Mouse (Mus musculus) midbrain, embryonic 11.5 days (tissue): ENCODE data around the gene Gm3055. TPM values are rescaled to one million over a fixed set of nuclear protein-coding genes. Genes with fewer than 3 reads are reported as not detected.
"Not testable (repeated sequence)": the region's sequence is repeated elsewhere in the genome, so short reads cannot be mapped to it uniquely, and the experiment has no call there.

Experiments
- ATAC-seq: fragments of 200-750 bp; cut with Nextera tagmentation; 2 replicates; pipeline ENCODE4 v1.8.0; 2017; ENCODE audit warnings: moderate TSS enrichment, moderate library complexity; ENCODE audit not compliant: low FRiP score
- DNase-seq: peaks from one replicate; pipeline ENCODE4 v3.0.0; 2015; ENCODE audit warnings: low spot score; ENCODE audit errors: missing footprints
- H3K27ac ChIP-seq: fragments of 300-500 bp; sonication (generic); 2 replicates; pipeline ENCODE4 v1.5.1; 2014; ENCODE audit warnings: low read depth, low read length
- H3K27me3 ChIP-seq: fragments of 300-500 bp; sonication (generic); 2 replicates; pipeline ENCODE4 v1.6.1; 2014; ENCODE audit warnings: mild to moderate bottlenecking, low read length, moderate library complexity, mixed read lengths; ENCODE audit not compliant: control insufficient read depth, insufficient read depth
- H3K36me3 ChIP-seq: fragments of 300-500 bp; sonication (generic); 2 replicates; pipeline ENCODE4 v1.6.1; 2014; ENCODE audit warnings: mild to moderate bottlenecking, low read length, moderate library complexity, mixed read lengths; ENCODE audit not compliant: control insufficient read depth, insufficient read depth
- H3K4me1 ChIP-seq: fragments of 300-500 bp; sonication (generic); 2 replicates; pipeline ENCODE4 v1.6.1; 2014; ENCODE audit warnings: low read length; ENCODE audit not compliant: control insufficient read depth, insufficient read depth
- H3K4me2 ChIP-seq: fragments of 300-500 bp; sonication (generic); 2 replicates; pipeline ENCODE4 v1.6.1; 2014; ENCODE audit warnings: mild to moderate bottlenecking, moderate library complexity
- H3K4me3 ChIP-seq: fragments of 300-500 bp; sonication (generic); 2 replicates; pipeline ENCODE4 v1.5.1; 2014; ENCODE audit warnings: low read depth, low read length
- H3K9ac ChIP-seq: fragments of 300-500 bp; sonication (generic); 2 replicates; pipeline ENCODE4 v1.6.1; 2014; ENCODE audit warnings: low read length
- H3K9me3 ChIP-seq: fragments of 300-500 bp; sonication (generic); 2 replicates; pipeline ENCODE4 v1.6.1; 2016; ENCODE audit warnings: low read length; ENCODE audit not compliant: control insufficient read depth
- WGBS: fragments of 180-500 bp; shearing (Covaris S2); extraction: QIAGEN DNeasy Blood & Tissue Kit; methylation state at CpG from one replicate; pipeline ENCODE4 v1.1.7; 2014; 5-methylcytosine and 5-hydroxymethylcytosine counted together
- polyA plus RNA-seq: library from polyadenylated mRNA; unstranded; fragments of >200 nt; fragmentation: Nextera tagmentation; extraction: Ambion mirVana; gene quantifications from 2 replicates; pipeline ENCODE4 v1.2.1, GENCODE M21; 2014

Gene Gm3055
- polyA plus RNA-seq = 17.8 and 20.4 TPM in 2 replicates

DNA sequence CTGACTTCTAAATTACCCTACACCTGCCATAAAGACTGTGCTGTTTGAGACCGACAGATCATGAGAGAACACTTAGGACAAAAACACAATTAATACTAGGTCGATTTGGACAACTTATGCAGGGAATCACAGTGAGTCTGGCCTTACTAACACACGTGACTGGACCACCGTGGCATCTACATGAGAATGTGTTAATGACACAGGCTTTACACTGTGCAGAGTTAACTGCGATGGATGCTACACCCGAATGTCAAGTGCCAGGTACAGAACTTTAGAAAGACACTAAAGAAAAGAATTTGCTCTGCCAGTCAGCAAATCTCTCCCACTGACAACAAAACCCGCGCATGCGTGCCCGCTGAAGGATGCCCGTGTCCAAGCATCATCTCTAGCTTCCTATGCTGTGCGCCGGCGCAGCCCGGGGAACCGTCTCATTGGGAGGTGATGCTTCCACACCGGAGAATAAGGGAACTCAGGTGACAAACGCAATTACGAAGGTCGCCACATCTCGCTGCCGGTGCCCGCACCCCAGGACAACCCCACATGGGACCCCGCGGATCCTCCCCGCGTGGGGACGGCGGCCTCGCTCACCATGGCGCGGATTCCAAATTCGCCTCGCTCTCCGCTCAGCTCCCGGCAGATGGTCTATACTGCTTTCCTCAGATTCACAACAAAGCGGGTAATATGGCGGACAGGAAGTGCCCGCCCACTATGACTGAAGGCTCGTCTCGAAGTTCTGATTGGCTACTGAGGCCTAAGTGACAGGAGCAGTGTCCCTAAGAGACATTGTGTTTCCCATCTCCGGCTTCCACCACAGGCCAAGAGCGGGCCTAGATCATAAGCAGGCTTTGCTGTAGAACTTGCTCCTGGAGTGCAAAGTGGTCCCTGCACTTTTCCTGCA lies at the start of gene Gm3055:
Gm3055 (minus strand) TSS at position 656 of the 898 bp plus-strand sequence.
- peak; percentile 98 for ATAC-seq
- not testable (repeated sequence) for H3K9ac ChIP-seq, DNase-seq, H3K4me3 ChIP-seq, H3K36me3 ChIP-seq, H3K27me3 ChIP-seq, H3K9me3 ChIP-seq, H3K4me1 ChIP-seq, H3K4me2 ChIP-seq, H3K27ac ChIP-seq
- no CpG with 5 or more reads among the region's 43 CpGs for WGBS

DNA sequence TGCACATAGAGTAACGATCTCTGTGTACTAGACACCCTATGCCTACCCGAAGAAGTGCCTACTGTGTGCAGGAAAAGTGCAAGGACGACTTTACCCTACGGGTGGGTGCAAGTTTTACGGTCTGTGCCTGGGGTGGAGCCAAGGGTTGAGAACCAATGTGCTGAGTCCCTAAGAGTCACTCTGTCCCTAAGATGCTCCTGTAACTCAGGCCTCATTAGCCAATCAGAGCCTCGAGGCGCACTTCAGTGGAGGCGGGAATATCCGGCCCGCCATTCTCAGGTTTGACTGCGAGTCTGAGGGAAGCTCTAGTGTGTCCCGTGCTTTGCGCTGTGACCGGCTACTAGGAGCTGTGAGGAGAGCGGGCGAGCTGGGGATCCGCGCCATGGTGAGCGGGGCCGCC lies 40.9 kb upstream of the Gm3055 start, which contains the start of gene Gm4767:
Gm4767 (plus strand) TSS at position 288 of the 400 bp plus-strand sequence.
- not testable (repeated sequence) for H3K27me3 ChIP-seq, H3K4me1 ChIP-seq, H3K4me3 ChIP-seq, H3K36me3 ChIP-seq, DNase-seq, ATAC-seq, H3K4me2 ChIP-seq, H3K9me3 ChIP-seq, H3K27ac ChIP-seq, H3K9ac ChIP-seq
- WGBS = 45% methylated on average over 10 of the region's 20 CpGs

- H3K4me3 ChIP-seq, H3K27ac ChIP-seq, H3K9me3 ChIP-seq, H3K36me3 ChIP-seq, H3K27me3 ChIP-seq, H3K9ac ChIP-seq, H3K4me2 ChIP-seq, DNase-seq, H3K4me1 ChIP-seq: not testable (repeated sequence)
- ATAC-seq = peak; percentile 57
- WGBS = no CpG with 5 or more reads among the region's 3 CpGs
Measured at GRCm38 (mm10) chr10:81771404-81771777, 430 bp upstream of the Gm3055 start.

GRCm38 (mm10) chr10:81704531-81705301 lies 66.2 kb downstream of the Gm3055 start, which contains the start of gene Zfp433:
Gene Zfp433, plus strand, starts transcription at chr10:81704825.
- not testable (repeated sequence) for H3K9ac ChIP-seq, H3K4me3 ChIP-seq, H3K4me2 ChIP-seq, H3K27me3 ChIP-seq, DNase-seq, H3K4me1 ChIP-seq, H3K36me3 ChIP-seq, H3K9me3 ChIP-seq, H3K27ac ChIP-seq
- ATAC-seq = peak; percentile 100
- WGBS = no CpG with 5 or more reads among the region's 46 CpGs

Other genes starting within 250 kb of the Gm3055 start
- gene Gna15, start 246.9 kb downstream of the Gm3055 start, polyA plus RNA-seq = 1.1 and 1.4 TPM in 2 replicates
- 55.8 and 59.3 TPM in 2 replicates for gene Gna11, start 226.0 kb downstream of the Gm3055 start, polyA plus RNA-seq
- 306 and 325 TPM in 2 replicates for gene Aes, start 211.7 kb downstream of the Gm3055 start, polyA plus RNA-seq
- 6.0 and 6.2 TPM in 2 replicates for gene Tle2, start 196.6 kb downstream of the Gm3055 start, polyA plus RNA-seq
- 4.6 and 6.0 TPM in 2 replicates for gene Tle6, start 170.1 kb downstream of the Gm3055 start, polyA plus RNA-seq
- 0.47 and 0.89 TPM in 2 replicates for gene BC025920, start 164.9 kb downstream of the Gm3055 start, polyA plus RNA-seq
- gene Sirt6, start 143.4 kb downstream of the Gm3055 start, polyA plus RNA-seq = 36.6 and 38.9 TPM in 2 replicates
- 4.2 and 4.6 TPM in 2 replicates for gene Ankrd24, start 142.6 kb downstream of the Gm3055 start, polyA plus RNA-seq
- gene Gm10778, start 122.1 kb downstream of the Gm3055 start, polyA plus RNA-seq = 6.5 and 6.7 TPM in 2 replicates
- 19.7 and 22.9 TPM in 2 replicates for gene Zfp433, start 66.3 kb downstream of the Gm3055 start, polyA plus RNA-seq
- gene Gm4767, start 41.0 kb upstream of the Gm3055 start, polyA plus RNA-seq = 3.6 and 4.2 TPM in 2 replicates
- 13.1 and 13.7 TPM in 2 replicates for gene Gm32687, start 92.8 kb upstream of the Gm3055 start, polyA plus RNA-seq
- 7.5 and 8.0 TPM in 2 replicates for gene Zfp781, start 159.3 kb upstream of the Gm3055 start, polyA plus RNA-seq